17 mouse cellular contexts compared by ENCODE assay signal in the genomic region with DNA sequence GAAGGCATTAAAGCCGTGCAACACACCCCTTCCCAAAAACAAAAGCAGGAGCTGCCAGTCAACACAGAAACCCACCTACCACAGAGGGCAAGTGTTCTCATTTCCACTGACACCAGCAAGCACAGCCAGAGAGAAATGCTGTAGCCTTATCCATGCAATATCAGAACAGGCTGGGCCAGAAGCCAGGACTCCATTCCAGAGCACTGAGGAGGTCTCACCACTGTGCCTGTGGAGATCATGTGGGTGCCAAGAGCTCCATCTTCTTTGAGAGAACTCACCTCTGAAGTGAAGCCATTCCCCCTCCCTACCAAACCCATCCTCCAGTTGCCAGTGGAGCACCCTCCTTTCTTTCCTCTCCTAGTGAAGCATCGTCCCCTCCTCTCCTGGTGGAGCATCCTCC.
"Had no signal": no experiment of that assay in that cellular context is flagged by ENCODE, and none has a peak within 500 bp of the region (broad histone marks: within the 10 kb centered on the region; RNA-seq: fewer than 3 reads in every experiment).

No protein-coding gene starts in this region.

- ATAC-seq: lung, postnatal 0 days; midbrain, embryonic 15.5 days had no signal

- H3K4me2 ChIP-seq: lung, embryonic 15.5 days; midbrain, embryonic 12.5 days; midbrain, embryonic 15.5 days; neural tube, embryonic 12.5 days; stomach, embryonic 15.5 days had no signal

- H3K36me3 ChIP-seq: lung, embryonic 15.5 days; midbrain, embryonic 12.5 days; midbrain, embryonic 15.5 days; neural tube, embryonic 12.5 days; stomach, embryonic 15.5 days had no signal

- H3K27ac ChIP-seq: liver, embryonic 14.5 days; lung, embryonic 15.5 days; macrophage; midbrain, embryonic 12.5 days; midbrain, embryonic 15.5 days; neural tube, embryonic 12.5 days; stomach, embryonic 15.5 days; stomach, postnatal 0 days had no signal

- H3K4me3 ChIP-seq: lung, embryonic 15.5 days; megakaryocyte, embryonic 14.5 days; midbrain, embryonic 12.5 days; midbrain, embryonic 15.5 days; neural tube, embryonic 12.5 days; stomach, embryonic 15.5 days had no signal

- DNase-seq: lung, adult 2 months; lung, postnatal 14 days; lung, postnatal 36 days; right cerebral cortex, postnatal 14 days; thymus, adult 2 months; thymus, postnatal 14 days; thymus, postnatal 36 days had no signal

- H3K4me1 ChIP-seq: lung, embryonic 15.5 days; megakaryocyte, embryonic 14.5 days; midbrain, embryonic 12.5 days; midbrain, embryonic 15.5 days; neural tube, embryonic 12.5 days; stomach, embryonic 15.5 days had no signal

- H3K27me3 ChIP-seq: lung, embryonic 15.5 days; midbrain, embryonic 12.5 days; midbrain, embryonic 15.5 days; neural tube, embryonic 12.5 days; stomach, embryonic 15.5 days had no signal

- H3K9me3 ChIP-seq: lung, embryonic 15.5 days; midbrain, embryonic 12.5 days; midbrain, embryonic 15.5 days; neural tube, embryonic 12.5 days; stomach, embryonic 15.5 days had no signal

- H3K9ac ChIP-seq: liver, embryonic 14.5 days; lung, embryonic 15.5 days; midbrain, embryonic 12.5 days; midbrain, embryonic 15.5 days; neural tube, embryonic 12.5 days; stomach, embryonic 15.5 days had no signal
